Mouse (Mus musculus) midbrain, embryonic 10.5 days (tissue): ENCODE results near the gene Acyp1. TPM values are rescaled to one million over a fixed set of nuclear protein-coding genes. Genes with fewer than 3 reads are reported as not detected.

Experiments used
- DNase-seq: peaks from one replicate; pipeline ENCODE4 v3.0.0-alpha.2; 2017; ENCODE audit warnings: low spot score
- H3K27ac ChIP-seq: fragments of 300-500 bp; sonication (generic); replicated peaks from 2 replicates; pipeline ENCODE4 v1.5.1; 2016; ENCODE audit warnings: mild to moderate bottlenecking
- H3K27me3 ChIP-seq: fragments of 300-500 bp; sonication (generic); 2 replicates; pipeline ENCODE4 v1.6.1; 2016; ENCODE audit warnings: low read depth, mild to moderate bottlenecking; ENCODE audit not compliant: poor library complexity, severe bottlenecking
- H3K36me3 ChIP-seq: fragments of 300-500 bp; sonication (generic); 2 replicates; pipeline ENCODE4 v1.6.1; 2016; ENCODE audit warnings: mild to moderate bottlenecking, moderate library complexity
- H3K4me1 ChIP-seq: fragments of 300-500 bp; sonication (generic); 2 replicates; pipeline ENCODE4 v1.6.1; 2016
- H3K4me3 ChIP-seq: fragments of 300-500 bp; sonication (generic); 2 replicates; pipeline ENCODE4 v1.5.1; 2016; ENCODE audit warnings: mild to moderate bottlenecking, moderate library complexity
- H3K9me3 ChIP-seq: fragments of 300-500 bp; sonication (generic); replicated peaks from 2 replicates; pipeline ENCODE4 v1.6.1; 2016; ENCODE audit warnings: mild to moderate bottlenecking
- WGBS: fragments of 180-500 bp; shearing (Covaris S2); methylation state at CpG from one replicate; pipeline ENCODE4 v1.1.7; 2016; 5-methylcytosine and 5-hydroxymethylcytosine counted together
- microRNA-seq: library from miRNA; unstranded; fragments of <30 nt; microRNA quantifications from one replicate; pipeline ENCODE4, GENCODE M21; 2017
- polyA plus RNA-seq: library from polyadenylated mRNA; unstranded; fragments of >200 nt; fragmentation: Nextera tagmentation; extraction: Ambion mirVana; gene quantifications from 2 replicates; pipeline ENCODE4 v1.2.1, GENCODE M21; 2016

The Acyp1 gene
- polyA plus RNA-seq, 1 experiment from 2014 or later = 61.4 TPM

GRCm38 (mm10) chr12:85257008-85257639 is 31.1 kb downstream of the Acyp1 start:
- WGBS = 87% methylated on average over 7 of the region's 7 CpGs
- no peak overlapping the region for H3K4me3 ChIP-seq
- no peaks in the 10 kb centered on the region for H3K27me3 ChIP-seq
- H3K9me3 ChIP-seq = no peaks in the 10 kb centered on the region
- no peak overlapping the region for H3K27ac ChIP-seq
- no peak for DNase-seq
- no peaks in the 10 kb centered on the region for H3K4me1 ChIP-seq
- 0 out of 2 replicates have a peak, but pooled peaks cover 3% of the 10 kb centered on the region for H3K36me3 ChIP-seq

- WGBS = 77% methylated on average over 7 of the region's 7 CpGs
- no peaks in the 10 kb centered on the region for H3K27me3 ChIP-seq
- H3K4me1 ChIP-seq = no peaks in the 10 kb centered on the region
- no peak overlapping the region for H3K27ac ChIP-seq
- 0 out of 2 replicates have a peak, but pooled peaks cover 3% of the 10 kb centered on the region for H3K36me3 ChIP-seq
- DNase-seq = no peak
- no peak overlapping the region for H3K4me3 ChIP-seq
- no peaks in the 10 kb centered on the region for H3K9me3 ChIP-seq
These were observed 32.0 kb downstream of the Acyp1 start for GRCm38 (mm10) chr12:85256074-85256751.

- no peak overlapping the region for H3K27ac ChIP-seq
- H3K36me3 ChIP-seq = peaks cover 12% of the 10 kb centered on the region; the same call in 1 of the 2 replicates
- H3K27me3 ChIP-seq = no peaks in the 10 kb centered on the region
- no peak overlapping the region for H3K4me3 ChIP-seq
- no peak for DNase-seq
- 88% methylated on average over 3 of the region's 3 CpGs for WGBS
- H3K9me3 ChIP-seq = no peaks in the 10 kb centered on the region; the same call in 1 of the 2 replicates
- 0 out of 2 replicates have a peak, but pooled peaks cover 4% of the 10 kb centered on the region for H3K4me1 ChIP-seq
These were observed 36.2 kb downstream of the Acyp1 start for GRCm38 (mm10) chr12:85252083-85252482.

- Histone ChIP-seq H3K27ac (no peak overlapping the region), H3K9me3 (no peaks in the 10 kb centered on the region), H3K36me3 (peaks cover 2% of the 10 kb centered on the region; the same call in 1 of the 2 replicates), H3K27me3 (no peaks in the 10 kb centered on the region), H3K4me3 (no peak overlapping the region), H3K4me1 (no peaks in the 10 kb centered on the region)
- no peak for DNase-seq
- 94% methylated on average over 5 of the region's 5 CpGs for WGBS
These were observed 50.7 kb downstream of the Acyp1 start for GRCm38 (mm10) chr12:85237553-85237952.

- Histone ChIP-seq H3K4me3 (no peak overlapping the region), H3K4me1 (no peaks in the 10 kb centered on the region), H3K27me3 (no peaks in the 10 kb centered on the region), H3K36me3 (peaks cover 2% of the 10 kb centered on the region; the same call in 1 of the 2 replicates), H3K9me3 (no peaks in the 10 kb centered on the region), H3K27ac (no peak overlapping the region)
- DNase-seq = no peak
- WGBS = 88% methylated on average over 21 of the region's 21 CpGs
These were observed 54.6 kb downstream of the Acyp1 start for GRCm38 (mm10) chr12:85233376-85234358.

- H3K27me3 ChIP-seq = no peaks in the 10 kb centered on the region
- no peak overlapping the region for H3K4me3 ChIP-seq
- 82% methylated on average over 15 of the region's 15 CpGs for WGBS
- H3K9me3 ChIP-seq = no peaks in the 10 kb centered on the region
- H3K4me1 ChIP-seq = no peaks in the 10 kb centered on the region
- DNase-seq = no peak
- H3K36me3 ChIP-seq = peaks cover 46% of the 10 kb centered on the region
- H3K27ac ChIP-seq = no peak overlapping the region
These were observed 60.2 kb downstream of the Acyp1 start for GRCm38 (mm10) chr12:85227876-85228599.

GRCm38 (mm10) chr12:85227227-85227626 is 61.0 kb downstream of the Acyp1 start:
- no peak for DNase-seq
- peaks cover 54% of the 10 kb centered on the region for H3K36me3 ChIP-seq
- WGBS = 86% methylated on average over 7 of the region's 7 CpGs

More at GRCm38 (mm10) chr12:85227227-85227626, 61.0 kb downstream of the Acyp1 start:
- Histone ChIP-seq H3K27ac (no peak overlapping the region), H3K4me3 (no peak overlapping the region), H3K27me3 (no peaks in the 10 kb centered on the region), H3K4me1 (no peaks in the 10 kb centered on the region), H3K9me3 (no peaks in the 10 kb centered on the region)

Small RNA genes within 50 kb of the gene (microRNA-seq; reads per million reads assigned to microRNA genes)
- not detected for gene Mir6938

Other genes starting within 250 kb of the Acyp1 start
- gene Prox2, start 177.7 kb downstream of the Acyp1 start, polyA plus RNA-seq = 2.3 and 3.5 TPM in 2 replicates
- 110 and 111 TPM in 2 replicates for gene Dlst, start 177.6 kb downstream of the Acyp1 start, polyA plus RNA-seq
- gene Rps6kl1, start 137.2 kb downstream of the Acyp1 start, polyA plus RNA-seq = 1.7 and 2.6 TPM in 2 replicates
- gene Pgf, start 110.6 kb downstream of the Acyp1 start, polyA plus RNA-seq = 2.9 and 3.9 TPM in 2 replicates
- gene Eif2b2, start 69.0 kb downstream of the Acyp1 start, polyA plus RNA-seq = 120 and 121 TPM in 2 replicates
- 8.2 and 8.8 TPM in 2 replicates for gene Mlh3, start 17.8 kb downstream of the Acyp1 start, polyA plus RNA-seq
- gene Zc2hc1c, start 153 bp upstream of the Acyp1 start, polyA plus RNA-seq = 1.2 and 1.5 TPM in 2 replicates
- gene Nek9, start 50.9 kb upstream of the Acyp1 start, polyA plus RNA-seq = 20.6 and 21.5 TPM in 2 replicates
- gene Tmed10, start 86.4 kb upstream of the Acyp1 start, polyA plus RNA-seq = 258 and 269 TPM in 2 replicates
- gene Fos, start 185.5 kb upstream of the Acyp1 start, polyA plus RNA-seq = 0.54 and 1.1 TPM in 2 replicates